Mouse (Mus musculus) splenic B cell, adult 2 months (primary cell): ENCODE results near the gene Wdr82.

Experiments
- DNase-seq: peaks from one replicate; pipeline ENCODE4 v3.0.0-alpha.2; 2011; ENCODE audit warnings: low read depth, low spot score
- H3K27me3 ChIP-seq: 2 replicates; pipeline ENCODE4 v1.6.1; 2012; ENCODE audit warnings: mild to moderate bottlenecking, low read length, moderate library complexity, mixed read lengths; ENCODE audit not compliant: control insufficient read depth, poor library complexity, insufficient read depth, severe bottlenecking
- H3K36me3 ChIP-seq: 2 replicates; pipeline ENCODE4 v1.6.1; 2012; ENCODE audit warnings: mild to moderate bottlenecking, low read length, moderate library complexity, mixed read lengths; ENCODE audit not compliant: control insufficient read depth, poor library complexity, insufficient read depth, severe bottlenecking

The Wdr82 gene

GRCm38 (mm10) chr9:106198962-106199458, 28.3 kb downstream of the Wdr82 start:
- no peaks in the 10 kb centered on the region; the same call in none of the 2 replicates for H3K36me3 ChIP-seq
- peak; percentile 77 for DNase-seq

DNA sequence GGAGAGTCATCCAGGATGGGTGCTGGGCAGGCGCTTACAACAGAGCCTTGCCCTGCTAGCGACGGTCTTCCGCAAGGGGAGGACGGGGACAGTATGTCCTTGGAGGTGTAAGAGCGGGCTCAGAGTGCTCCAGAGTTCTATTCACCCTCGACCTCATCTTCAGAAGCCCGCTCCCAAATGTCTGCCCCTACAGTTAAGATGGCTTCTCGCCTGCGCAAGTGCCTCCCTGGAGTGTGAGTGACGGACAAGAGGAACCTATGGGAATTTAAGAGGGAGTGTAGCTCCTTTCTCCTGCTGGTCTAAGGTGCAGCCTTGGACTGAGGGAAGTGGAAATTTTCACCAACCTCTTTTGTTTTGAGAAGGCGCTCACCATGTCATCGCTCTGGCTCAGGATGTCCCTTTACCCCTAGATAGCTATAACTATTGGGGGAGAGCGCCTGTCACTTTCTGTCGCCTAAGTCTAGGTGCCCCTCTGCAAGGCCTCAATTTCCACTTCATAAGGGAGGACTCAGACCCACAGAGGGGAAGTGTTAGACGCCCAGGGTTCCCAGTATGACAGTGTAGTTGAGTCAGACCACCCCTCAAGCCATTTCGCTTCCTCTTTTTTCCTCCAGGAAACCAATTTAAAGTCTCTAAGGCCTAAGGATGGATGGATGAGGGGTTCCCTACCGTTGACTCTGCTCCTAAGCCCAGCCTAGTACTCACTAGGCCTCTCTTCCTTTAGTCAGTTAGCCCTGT, 29.0 kb downstream of the Wdr82 start, which contains the start of gene Ppm1m:
TSS of gene Ppm1m (minus strand) at position 212 of the 738 bp plus-strand sequence.
- peak; percentile 40 for DNase-seq
- H3K36me3 ChIP-seq, result no peaks in the 10 kb centered on the region; the same call in none of the 2 replicates
- H3K27me3 ChIP-seq, result no peaks in the 10 kb centered on the region

More at GRCm38 (mm10) chr9:106198962-106199458, 28.3 kb downstream of the Wdr82 start:
- H3K27me3 ChIP-seq, result no peaks in the 10 kb centered on the region

DNA sequence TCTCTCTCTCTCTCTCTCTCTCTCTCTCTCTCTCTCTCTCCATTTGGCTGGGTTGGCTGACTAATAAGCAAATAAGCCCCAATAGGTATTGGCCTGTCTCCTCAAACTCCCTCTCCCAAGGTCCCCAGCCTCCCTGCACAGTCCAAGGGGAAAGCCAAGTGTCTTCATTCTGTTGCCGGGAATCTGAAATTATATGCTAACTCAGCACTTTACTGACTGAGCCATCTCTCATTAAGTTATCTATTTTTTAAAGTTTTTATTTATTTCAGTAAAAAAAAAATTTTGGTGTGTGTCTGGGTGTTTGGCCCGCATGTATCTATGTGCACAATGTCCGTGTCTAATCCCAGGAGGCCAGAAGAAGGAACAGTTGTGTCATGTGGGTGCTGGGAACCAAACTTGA, 31.2 kb downstream of the Wdr82 start:
- no peaks in the 10 kb centered on the region for H3K27me3 ChIP-seq
- no peaks in the 10 kb centered on the region; the same call in none of the 2 replicates for H3K36me3 ChIP-seq
- DNase-seq, result no peak

- peak; percentile 93 for DNase-seq
- Histone ChIP-seq H3K27me3 (no peaks in the 10 kb centered on the region), H3K36me3 (no peaks in the 10 kb centered on the region; the same call in none of the 2 replicates)
Observed at GRCm38 (mm10) chr9:106202819-106203636, 32.3 kb downstream of the Wdr82 start, which contains the start of gene Twf2. Gene Twf2, plus strand, starts transcription at chr9:106203108.

GRCm38 (mm10) chr9:106203990-106204851, 33.5 kb downstream of the Wdr82 start:
- Histone ChIP-seq H3K27me3 (no peaks in the 10 kb centered on the region), H3K36me3 (peaks cover 3% of the 10 kb centered on the region)
- peak; percentile 53 for DNase-seq

- DNase-seq, result no peak
- no peaks in the 10 kb centered on the region for H3K27me3 ChIP-seq
Observed at GRCm38 (mm10) chr9:106205713-106206290, 35.1 kb downstream of the Wdr82 start.

GRCm38 (mm10) chr9:106206515-106206914, 35.8 kb downstream of the Wdr82 start:
- Histone ChIP-seq H3K27me3 (no peaks in the 10 kb centered on the region), H3K36me3 (peaks cover 3% of the 10 kb centered on the region)
- DNase-seq, result no peak

More at GRCm38 (mm10) chr9:106205713-106206290, 35.1 kb downstream of the Wdr82 start:
- peaks cover 3% of the 10 kb centered on the region for H3K36me3 ChIP-seq

- Histone ChIP-seq H3K27me3 (no peaks in the 10 kb centered on the region), H3K36me3 (peaks cover 8% of the 10 kb centered on the region)
- no peak for DNase-seq
Observed at GRCm38 (mm10) chr9:106208181-106208580, 37.5 kb downstream of the Wdr82 start.

DNA sequence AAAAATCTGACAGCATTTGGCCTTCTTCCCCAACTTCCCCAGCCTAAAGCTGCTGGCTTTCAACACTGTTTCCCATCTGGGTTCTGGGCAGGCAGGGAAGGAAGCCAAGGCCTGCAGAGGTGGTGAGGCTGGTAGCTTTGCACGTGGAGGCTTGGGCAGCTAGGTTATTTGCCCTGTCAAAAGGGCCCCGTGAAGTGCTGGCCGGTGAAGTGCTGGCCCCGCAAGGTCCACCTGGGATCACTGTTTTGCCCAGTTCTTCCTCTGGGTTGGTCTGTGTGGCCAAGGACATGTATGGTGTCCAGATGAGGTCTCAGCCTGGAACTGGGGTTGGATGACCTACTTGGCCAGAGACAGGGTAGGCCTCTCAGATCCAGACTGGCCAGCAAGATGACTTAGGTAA, 39.2 kb downstream of the Wdr82 start:
- peaks cover 11% of the 10 kb centered on the region for H3K36me3 ChIP-seq
- no peak for DNase-seq

DNA sequence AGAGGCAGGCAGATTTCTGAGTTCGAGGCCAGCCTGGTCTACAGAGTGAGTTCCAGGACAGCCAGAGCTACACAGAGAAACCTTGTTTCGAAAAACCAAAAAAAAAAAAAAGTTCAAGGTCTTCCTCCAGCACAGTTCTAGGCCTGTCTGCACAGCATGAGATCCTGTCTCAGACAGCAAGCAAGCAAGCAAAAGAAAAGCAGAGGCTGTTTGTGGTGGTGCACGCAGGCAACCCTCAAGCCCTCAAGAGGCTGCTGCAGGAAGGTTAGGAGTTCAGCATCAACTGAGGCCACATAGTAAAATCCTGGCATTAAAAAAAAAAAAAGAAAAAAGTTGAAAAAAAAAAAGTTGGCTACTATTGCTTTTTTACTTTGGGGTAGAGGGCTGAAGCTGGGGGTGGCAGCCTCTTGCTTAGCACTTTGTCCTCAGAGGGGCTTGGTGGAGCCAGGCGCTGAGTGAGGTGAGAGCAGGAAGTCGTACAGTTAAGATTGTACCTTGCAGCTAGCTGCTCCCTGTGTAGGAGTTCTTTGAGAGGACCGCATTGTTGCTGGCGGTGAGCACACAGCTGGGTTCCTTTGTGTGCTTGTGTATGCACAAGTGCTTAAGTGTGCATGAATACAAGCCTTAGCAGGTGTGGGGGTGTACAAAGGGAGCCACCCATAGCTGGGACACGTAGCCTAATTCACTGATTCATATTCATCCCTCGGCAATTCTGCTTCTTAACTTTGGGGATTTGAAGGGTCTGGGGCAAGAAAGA, 40.3 kb downstream of the Wdr82 start:
- DNase-seq, result no peak
- Histone ChIP-seq H3K36me3 (peaks cover 13% of the 10 kb centered on the region), H3K27me3 (no peaks in the 10 kb centered on the region)

More for the DNA sequence above, 39.2 kb downstream of the Wdr82 start:
- no peaks in the 10 kb centered on the region for H3K27me3 ChIP-seq

- peak; percentile 95 for DNase-seq
- H3K36me3 ChIP-seq, result peaks cover 13% of the 10 kb centered on the region
- H3K27me3 ChIP-seq, result no peaks in the 10 kb centered on the region
Observed at GRCm38 (mm10) chr9:106211680-106212593, 41.2 kb downstream of the Wdr82 start.

- no peaks in the 10 kb centered on the region for H3K27me3 ChIP-seq
- no peak for DNase-seq
Observed at GRCm38 (mm10) chr9:106212594-106212981, 41.9 kb downstream of the Wdr82 start.

More at GRCm38 (mm10) chr9:106212594-106212981, 41.9 kb downstream of the Wdr82 start:
- peaks cover 13% of the 10 kb centered on the region for H3K36me3 ChIP-seq
